Mouse (Mus musculus) C2C12 (cell line): ENCODE measurements around the gene Nuak2.

ENCODE experiments used
- CEBPB ChIP-seq: IDR thresholded peaks from one replicate; pipeline ENCODE4 v1.6.1; 2011; ENCODE audit warnings: low read depth, mild to moderate bottlenecking, control low read depth, moderate library complexity
- CTCF ChIP-seq: IDR thresholded peaks from one replicate; pipeline ENCODE4 v1.5.1; 2011; ENCODE audit not compliant: control insufficient read depth, insufficient read depth, insufficient read length
- MAX ChIP-seq: IDR thresholded peaks from one replicate; pipeline ENCODE4 v1.6.1; 2011; ENCODE audit warnings: mild to moderate bottlenecking, control low read depth
- USF1 ChIP-seq: IDR thresholded peaks from one replicate; pipeline ENCODE4 v1.6.1; 2011; ENCODE audit warnings: low read depth, mild to moderate bottlenecking, control low read depth, moderate library complexity

DNA sequence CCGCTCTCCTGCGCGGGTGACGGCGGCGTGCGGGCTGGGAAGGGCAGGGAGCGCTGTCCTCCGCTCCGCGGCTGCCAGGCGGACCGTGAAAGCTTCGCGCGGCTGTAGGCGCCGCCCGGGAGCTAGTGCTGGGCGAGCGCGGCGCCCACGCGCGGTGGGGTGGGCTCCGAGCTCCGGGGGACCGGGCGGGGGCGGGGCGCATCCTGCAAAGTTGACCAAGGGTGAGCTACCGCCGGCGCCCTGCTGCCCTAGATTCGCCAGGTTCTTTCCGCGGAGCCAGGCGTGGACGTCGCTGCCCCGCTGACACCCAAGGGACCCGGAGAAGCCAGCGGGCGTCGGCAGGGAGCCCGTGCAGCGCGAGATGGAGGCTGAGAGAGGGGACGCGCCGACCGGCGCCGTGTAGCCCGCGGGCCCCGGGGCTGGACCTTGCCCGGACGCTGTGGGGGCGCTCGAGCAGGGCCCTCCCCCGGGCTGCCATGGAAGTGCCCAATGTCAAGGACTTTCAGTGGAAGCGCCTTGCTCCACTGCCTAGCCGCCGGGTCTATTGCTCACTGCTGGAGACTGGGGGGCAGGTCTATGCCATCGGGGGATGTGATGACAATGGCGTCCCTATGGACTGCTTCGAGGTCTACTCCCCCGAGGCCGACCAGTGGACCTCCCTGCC lies 17.0 kb upstream of the Nuak2 start:
- TF ChIP-seq CTCF (no peak), MAX (no peak), CEBPB (no peak), USF1 (no peak)
